Mouse (Mus musculus) stomach, postnatal 0 days (tissue): ENCODE data around the gene Mapk7.

ENCODE experiments used
- CTCF ChIP-seq: IDR thresholded peaks from 2 replicates; pipeline ENCODE4 v1.5.1; 2016; ENCODE audit warnings: antibody characterized with exemption, low read depth, mild to moderate bottlenecking, moderate library complexity
- EP300 ChIP-seq: optimal IDR thresholded peaks from 2 replicates; pipeline ENCODE3; 2016; ENCODE audit warnings: antibody characterized with exemption

- no peak for TF ChIP-seq EP300
- no peak for TF ChIP-seq CTCF
These were observed 41.3 kb upstream of the Mapk7 start for GRCm38 (mm10) chr11:61535530-61535929.
